Mouse (Mus musculus) CD4-positive, CD25-positive, alpha-beta regulatory T cell, adult 4 months (primary cell): Measurements from ENCODE around the gene 9430038I01Rik. TPM values are rescaled to one million over a fixed set of nuclear protein-coding genes. Genes with fewer than 3 reads are reported as not detected.

Experiments used
- ATAC-seq: one replicate; pipeline ENCODE4 v1.8.0; 2017
- polyA plus RNA-seq, 2 experiments: library from polyadenylated mRNA; unstranded; fragments of 100-300 nt; shearing (Covaris generic); gene quantifications; one replicate each; pipeline ENCODE4 v1.2.1; 2017

The 9430038I01Rik gene
- polyA plus RNA-seq, 2 experiments from 2014 or later, result 7.1 to 7.6 TPM

- no peak for ATAC-seq
Observed at GRCm38 (mm10) chr7:137365056-137365455, 45.5 kb downstream of the 9430038I01Rik start.

GRCm38 (mm10) chr7:137364571-137364970 is 46.0 kb downstream of the 9430038I01Rik start:
- ATAC-seq, result no peak

- no peak for ATAC-seq
Observed at GRCm38 (mm10) chr7:137346860-137347259, 63.7 kb downstream of the 9430038I01Rik start.

GRCm38 (mm10) chr7:137346068-137346467 is 64.5 kb downstream of the 9430038I01Rik start:
- no peak for ATAC-seq

GRCm38 (mm10) chr7:137333951-137334350 is 76.6 kb downstream of the 9430038I01Rik start:
- no peak for ATAC-seq

Other genes with a start within 250 kb of the 9430038I01Rik start
- not detected for gene Ebf3, start 96.3 kb downstream of the 9430038I01Rik start, polyA plus RNA-seq
- gene Glrx3, start 26.9 kb upstream of the 9430038I01Rik start, polyA plus RNA-seq, result 100 to 1,000 TPM in 1 of 2 experiments, 10 to 100 TPM in 1; 90.9 to 121 TPM